Mouse (Mus musculus) inflammation-experienced regulatory T-cells, adult 6 months (primary cell): ENCODE measurements around the gene Smim23. TPM values are rescaled to one million over a fixed set of nuclear protein-coding genes. Genes with fewer than 3 reads are reported as not detected.

Experiments
- ATAC-seq: one replicate; pipeline ENCODE4 v1.8.0; 2017
- polyA plus RNA-seq, 3 experiments: library from polyadenylated mRNA; unstranded; fragments of 100-300 nt; shearing (Covaris generic); gene quantifications; one replicate each; pipeline ENCODE4 v1.2.1; 2017

Smim23 gene
- polyA plus RNA-seq, 3 experiments from 2014 or later = not detected

- ATAC-seq = no peak
These were observed 43.5 kb downstream of the Smim23 start for GRCm38 (mm10) chr11:32780747-32781536.

DNA sequence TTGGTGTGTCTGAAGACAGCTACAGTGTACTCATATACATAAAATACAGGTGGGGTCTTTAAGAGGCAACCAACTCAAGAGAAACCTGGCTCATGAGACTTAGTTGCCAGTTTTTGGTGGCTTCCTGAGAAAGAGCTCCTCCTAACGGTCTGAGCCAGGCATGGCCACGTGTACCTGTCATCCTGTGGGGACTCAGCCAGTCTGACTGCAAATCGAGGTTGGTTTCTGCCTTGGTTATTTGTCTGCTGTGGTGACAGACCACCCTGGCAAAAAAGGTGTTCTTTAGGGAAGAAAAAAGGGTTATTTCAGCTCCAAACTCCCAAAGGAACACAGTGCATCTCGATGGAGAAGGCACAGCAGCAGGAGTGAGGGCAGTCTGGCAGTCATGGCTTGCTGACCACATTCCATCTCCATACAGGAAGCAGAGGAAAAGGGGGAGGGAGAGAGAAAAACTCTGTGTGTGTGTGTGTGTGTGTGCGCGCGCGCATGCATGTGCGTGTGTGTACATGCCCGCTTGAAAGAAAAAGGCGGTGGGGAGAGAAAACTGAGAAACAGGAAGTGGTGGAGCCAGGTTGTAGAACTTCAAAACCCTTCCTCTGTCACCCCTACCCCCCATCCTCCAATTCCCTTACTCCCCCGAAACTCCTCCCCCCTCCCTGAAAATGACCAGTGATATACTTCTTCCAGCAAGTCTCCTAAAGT, 55.6 kb downstream of the Smim23 start:
- ATAC-seq = peak; percentile 84

Other genes with a start within 250 kb of the Smim23 start
- 10 to 100 TPM; 20.0 to 28.6 (median 21.7) TPM for gene Fbxw11, start 181.9 kb downstream of the Smim23 start, polyA plus RNA-seq